Mouse (Mus musculus) C2C12 (cell line): ENCODE results near the gene Slit3.

Source experiments
- CTCF ChIP-seq: IDR thresholded peaks from one replicate; pipeline ENCODE4 v1.5.1; 2011; ENCODE audit not compliant: control insufficient read depth, insufficient read depth, insufficient read length
- MYOG ChIP-seq: IDR thresholded peaks from one replicate; pipeline ENCODE4 v1.6.1; 2011; ENCODE audit not compliant: control insufficient read depth, insufficient read length; ENCODE audit errors: extremely low read depth

DNA sequence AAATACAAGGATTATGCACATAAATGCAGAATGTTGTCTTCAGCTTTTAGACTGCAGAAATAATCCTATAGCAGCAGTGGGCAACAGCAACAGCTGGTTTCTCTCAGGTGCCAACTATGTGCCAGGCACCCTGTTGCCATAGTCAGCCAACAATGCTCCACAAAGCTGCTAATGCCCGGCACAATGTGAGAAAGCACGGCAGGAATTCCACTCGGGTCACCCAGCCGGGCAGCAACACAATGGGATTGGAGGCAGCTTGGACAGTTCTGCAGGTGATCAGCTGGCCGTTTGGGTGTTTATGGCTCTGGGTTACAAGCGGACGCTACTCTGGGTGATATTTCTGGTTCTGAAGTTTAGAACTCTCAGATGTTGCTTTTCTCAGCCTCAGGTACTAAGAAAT lies 248.9 kb downstream of the Slit3 start:
- TF ChIP-seq MYOG (no peak), CTCF (no peak)
